Mouse (Mus musculus) CH12.LX (cell line): ENCODE data around the gene L3mbtl2. TPM values are rescaled to one million over a fixed set of nuclear protein-coding genes. Genes with fewer than 3 reads are reported as not detected.

Source experiments
- DNase-seq: peaks from one replicate; pipeline ENCODE4 v3.0.0-alpha.2; 2013; ENCODE audit errors: extremely low read depth
- H3K27ac ChIP-seq: 2 replicates; pipeline ENCODE4 v1.5.1; 2012; ENCODE audit warnings: low read depth, mild to moderate bottlenecking, control low read depth, moderate library complexity; ENCODE audit not compliant: insufficient read depth
- H3K27me3 ChIP-seq: replicated peaks from 2 replicates; pipeline ENCODE3; 2012; ENCODE audit warnings: inconsistent platforms
- H3K36me3 ChIP-seq, 2 experiments: replicated peaks in 1 of 2; 2 replicates each; pipeline versions ENCODE3 to v1.6.1; 2012; ENCODE audit warnings: inconsistent platforms in 1 of 2, low read length in 1 of 2, mild to moderate bottlenecking in 1 of 2, mixed read lengths in 1 of 2, moderate library complexity in 1 of 2; ENCODE audit not compliant: control insufficient read depth in 1 of 2, insufficient read depth in 1 of 2
- H3K4me1 ChIP-seq, 2 experiments: 2 replicates each; pipeline ENCODE4 v1.6.1; 2012; ENCODE audit warnings: inconsistent platforms in 1 of 2, moderate library complexity in 1 of 2; ENCODE audit not compliant: insufficient read depth in 2 of 2, control insufficient read depth in 1 of 2
- H3K4me2 ChIP-seq: 2 replicates; pipeline ENCODE4 v1.6.1; 2012; ENCODE audit warnings: low read depth, mild to moderate bottlenecking, control low read depth; ENCODE audit not compliant: poor library complexity, insufficient read depth, severe bottlenecking
- H3K4me3 ChIP-seq, 3 experiments: fragments of 150-350 bp in 1 of 3; sonication (generic) in 1 of 3; replicated peaks in 1 of 3; 2 replicates each; pipeline versions ENCODE3 to v1.5.1; 2011 to 2012; ENCODE audit warnings: low read depth in 2 of 3, low read length in 2 of 3, mild to moderate bottlenecking in 2 of 3, moderate library complexity in 2 of 3, control low read depth in 1 of 3, improper control_type of control experiment in 1 of 3, inconsistent platforms in 1 of 3, mixed read lengths in 1 of 3; ENCODE audit not compliant: poor library complexity in 1 of 3
- H3K79me2 ChIP-seq: replicated peaks from 2 replicates; pipeline ENCODE4 v1.6.1; 2012; ENCODE audit warnings: mild to moderate bottlenecking, moderate library complexity; ENCODE audit not compliant: control insufficient read depth, poor library complexity, insufficient read depth, severe bottlenecking; ENCODE audit errors: extremely low read depth
- H3K9ac ChIP-seq: 2 replicates; pipeline ENCODE4 v1.6.1; 2012; ENCODE audit warnings: low read depth, mild to moderate bottlenecking, control low read depth, moderate library complexity; ENCODE audit not compliant: insufficient read depth
- H3K9me3 ChIP-seq: replicated peaks from 2 replicates; pipeline ENCODE3; 2012; ENCODE audit warnings: low read length, inconsistent platforms, mixed read lengths
- CHD2 ChIP-seq: IDR thresholded peaks from 2 replicates; pipeline ENCODE4 v1.6.1; 2011; ENCODE audit warnings: low read length, improper control_type of control experiment
- CTCF ChIP-seq, 2 experiments: IDR thresholded peaks in 1 of 2; conservative IDR thresholded peaks in 1 of 2; 2 replicates each; pipeline ENCODE4 v1.5.1; 2011 to 2012; ENCODE audit warnings: low read depth in 2 of 2, low read length in 2 of 2, improper control_type of control experiment in 1 of 2, inconsistent platforms in 1 of 2, mild to moderate bottlenecking in 1 of 2, moderate library complexity in 1 of 2
- ELF1 ChIP-seq: IDR thresholded peaks from 2 replicates; pipeline ENCODE4 v1.6.1; 2014; ENCODE audit warnings: low read depth, mild to moderate bottlenecking, inconsistent platforms, low read length, improper control_type of control experiment
- MAX ChIP-seq: IDR thresholded peaks from 2 replicates; pipeline ENCODE4 v1.6.1; 2011; ENCODE audit warnings: low read length, improper control_type of control experiment
- MXI1 ChIP-seq: IDR thresholded peaks from 2 replicates; pipeline ENCODE4 v1.6.1; 2011; ENCODE audit warnings: mild to moderate bottlenecking, low read depth, low read length, improper control_type of control experiment
- MYC ChIP-seq: IDR thresholded peaks from 2 replicates; pipeline ENCODE4 v1.6.1; 2011; ENCODE audit warnings: low read depth, mild to moderate bottlenecking, improper control_type of control experiment, low read length
- NELFE ChIP-seq: IDR thresholded peaks from 2 replicates; pipeline ENCODE4 v1.6.1; 2011; ENCODE audit warnings: low read depth, low read length, improper control_type of control experiment
- PAX5 ChIP-seq: IDR thresholded peaks from 2 replicates; pipeline ENCODE4 v1.6.1; 2012; ENCODE audit warnings: low read length, inconsistent platforms, mixed read lengths
- SIN3A ChIP-seq: IDR thresholded peaks from 2 replicates; pipeline ENCODE4 v1.6.1; 2012; ENCODE audit warnings: low read length, improper control_type of control experiment, inconsistent platforms
- SMC3 ChIP-seq: IDR thresholded peaks from 2 replicates; pipeline ENCODE4 v1.6.1; 2011; ENCODE audit warnings: low read depth, low read length, improper control_type of control experiment
- TBP ChIP-seq: conservative IDR thresholded peaks from 2 replicates; pipeline ENCODE4 v1.6.1; 2011; ENCODE audit warnings: low read depth, low read length, improper control_type of control experiment
- TCF12 ChIP-seq: IDR thresholded peaks from 2 replicates; pipeline ENCODE4 v1.6.1; 2014; ENCODE audit warnings: low read depth, mild to moderate bottlenecking, inconsistent platforms, low read length, improper control_type of control experiment
- UBTF ChIP-seq: IDR thresholded peaks from 2 replicates; pipeline ENCODE4 v1.6.1; 2012; ENCODE audit warnings: low read depth, mild to moderate bottlenecking, inconsistent platforms, low read length, improper control_type of control experiment, moderate library complexity
- USF2 ChIP-seq: conservative IDR thresholded peaks from 2 replicates; pipeline ENCODE4 v1.6.1; 2011; ENCODE audit warnings: low read depth, low read length, improper control_type of control experiment
- ZKSCAN1 ChIP-seq: IDR thresholded peaks from 2 replicates; pipeline ENCODE4 v1.6.1; 2012; ENCODE audit warnings: low read depth, inconsistent platforms, low read length, improper control_type of control experiment, borderline replicate concordance
- ZNF384 ChIP-seq: IDR thresholded peaks from 2 replicates; pipeline ENCODE4 v1.6.1; 2012; ENCODE audit warnings: low read depth, low read length, improper control_type of control experiment, inconsistent platforms
- dilution Hi-C: fragments of 300-500 bp; cut with MboI; formaldehyde crosslinking; loops from 2 replicates; pipeline ENCODE4 v1.14.3; 2020; ENCODE audit warnings: low sequenced_read_pairs; ENCODE audit not compliant: extremely low pct_unique_long_range_greater_than_20kb, extremely low pct_ligation_motif_present
- in situ Hi-C: fragments of 300-500 bp; cut with MboI; formaldehyde crosslinking; loops from 3 replicates; pipeline ENCODE4 v1.14.3; 2019; ENCODE audit warnings: low sequenced_read_pairs, low pct_ligation_motif_present, low pct_unique_long_range_greater_than_20kb, mixed read lengths
- polyA plus RNA-seq: library from polyadenylated mRNA; unstranded; fragments of >175 nt; gene quantifications from 2 replicates; pipeline ENCODE4 v1.2.1, GENCODE M21; 2012; ENCODE audit warnings: low read depth; ENCODE audit not compliant: insufficient read length
- total RNA-seq, 2 experiments: library from RNA; depleted of rRNA; stranded (reverse); fragments of 300-350 nt in 1 of 2; fragments of >200 nt in 1 of 2; gene quantifications; 2 replicates each; pipeline ENCODE4 v1.2.3; 2012 to 2014

The L3mbtl2 gene
- total and polyA plus RNA-seq, 3 experiments = 26.4 to 40.0 (median 29.7) TPM

- no peak overlapping the region for H3K4me2 ChIP-seq
- H3K36me3 ChIP-seq = peaks cover 9 to 17% of the 10 kb centered on the region in 2 experiments
- peaks cover 4% of the 10 kb centered on the region for H3K27me3 ChIP-seq
- DNase-seq = no peak
- H3K79me2 ChIP-seq = no peaks in the 10 kb centered on the region
- TF ChIP-seq PAX5 = no peak
- no peak for TF ChIP-seq ZNF384
- no peak for TF ChIP-seq SMC3
- TF ChIP-seq ELF1 = no peak
- no peak for TF ChIP-seq ZKSCAN1
- no peak for TF ChIP-seq CHD2
- TF ChIP-seq NELFE = no peak
- TF ChIP-seq MXI1 = no peak
- TF ChIP-seq UBTF = no peak
- TF ChIP-seq CTCF (conservative IDR thresholded peaks at IDR 0.05 in 1 of 2, IDR thresholded peaks at IDR 0.05 in 1 of 2; ENCODE audit: low read depth in 2 of 2, low read length in 2 of 2) = no peak
- no peak for TF ChIP-seq SIN3A
- no peak for TF ChIP-seq USF2
- no peak for TF ChIP-seq TCF12
- TF ChIP-seq TBP = no peak
- TF ChIP-seq MAX = no peak
- no peak for TF ChIP-seq MYC
- H3K4me1 ChIP-seq = peaks cover 8 to 9% of the 10 kb centered on the region in 2 experiments
- H3K9ac ChIP-seq = no peak overlapping the region
- no peak overlapping the region for H3K27ac ChIP-seq
- H3K9me3 ChIP-seq = peaks cover 5% of the 10 kb centered on the region
- no peak overlapping the region for H3K4me3 ChIP-seq
- dilution Hi-C loops = no loop called here
- in situ Hi-C loops = no loop called here
These were observed 34.8 kb downstream of the L3mbtl2 start for GRCm38 (mm10) chr15:81698532-81698931.

GRCm38 (mm10) chr15:81700161-81700560 is 36.5 kb downstream of the L3mbtl2 start:
- Histone ChIP-seq H3K27me3 (peaks cover 2% of the 10 kb centered on the region), H3K27ac (no peak overlapping the region), H3K79me2 (no peaks in the 10 kb centered on the region), H3K9me3 (no peaks in the 10 kb centered on the region), H3K4me3 (no peak overlapping the region), H3K4me1 (peaks cover 6 to 8% of the 10 kb centered on the region in 2 experiments), H3K9ac (no peak overlapping the region), H3K4me2 (no peak overlapping the region), H3K36me3 (peaks cover 24 to 33% of the 10 kb centered on the region in 2 experiments)
- dilution Hi-C loops (no loop called here), in situ Hi-C loops (loop anchor here (25.0 kb wide), 1 partner anchor 212 kb away; no protein-coding TSS in a partner anchor)
- DNase-seq = no peak
- no peak for TF ChIP-seq MYC
- no peak for TF ChIP-seq MAX
- no peak for TF ChIP-seq PAX5
- TF ChIP-seq CTCF (conservative IDR thresholded peaks at IDR 0.05 in 1 of 2, IDR thresholded peaks at IDR 0.05 in 1 of 2; ENCODE audit: low read depth in 2 of 2, low read length in 2 of 2) = no peak
- no peak for TF ChIP-seq CHD2
